Mouse (Mus musculus) heart, embryonic 11.5 days (tissue): ENCODE data around the gene Cabp1. TPM values are rescaled to one million over a fixed set of nuclear protein-coding genes. Genes with fewer than 3 reads are reported as not detected.

Source experiments
- ATAC-seq: fragments of 200-750 bp; cut with Nextera tagmentation; replicated peaks from 2 replicates; pipeline ENCODE4 v1.8.0; 2017; ENCODE audit warnings: moderate library complexity; ENCODE audit not compliant: insufficient number of reproducible peaks, low FRiP score, low TSS enrichment
- H3K27ac ChIP-seq: fragments of 300-500 bp; sonication (generic); 2 replicates; pipeline ENCODE4 v1.5.1; 2014; ENCODE audit warnings: mild to moderate bottlenecking, low read depth, low read length
- H3K27me3 ChIP-seq: fragments of 300-500 bp; sonication (generic); 2 replicates; pipeline ENCODE4 v1.6.1; 2014; ENCODE audit warnings: mild to moderate bottlenecking, low read length, mixed read lengths; ENCODE audit not compliant: control insufficient read depth, insufficient read depth
- H3K36me3 ChIP-seq: fragments of 300-500 bp; sonication (generic); 2 replicates; pipeline ENCODE4 v1.6.1; 2014; ENCODE audit warnings: mild to moderate bottlenecking, low read length, moderate library complexity, mixed read lengths; ENCODE audit not compliant: control insufficient read depth, insufficient read depth
- H3K4me1 ChIP-seq: fragments of 300-500 bp; sonication (generic); 2 replicates; pipeline ENCODE4 v1.6.1; 2014; ENCODE audit warnings: low read length; ENCODE audit not compliant: control insufficient read depth, insufficient read depth
- H3K4me2 ChIP-seq: fragments of 300-500 bp; sonication (generic); 2 replicates; pipeline ENCODE4 v1.6.1; 2014; ENCODE audit warnings: mild to moderate bottlenecking, moderate library complexity
- H3K4me3 ChIP-seq: fragments of 300-500 bp; sonication (generic); 2 replicates; pipeline ENCODE4 v1.5.1; 2014; ENCODE audit warnings: low read depth, low read length
- H3K9ac ChIP-seq: fragments of 300-500 bp; sonication (generic); 2 replicates; pipeline ENCODE4 v1.6.1; 2014; ENCODE audit warnings: mild to moderate bottlenecking, low read depth, low read length, moderate library complexity
- H3K9me3 ChIP-seq: fragments of 300-500 bp; sonication (generic); replicated peaks from 2 replicates; pipeline ENCODE4 v1.6.1; 2016; ENCODE audit warnings: low read length; ENCODE audit not compliant: control insufficient read depth
- WGBS: fragments of 180-500 bp; shearing (Covaris S2); extraction: QIAGEN DNeasy Blood & Tissue Kit; methylation state at CpG from one replicate; pipeline ENCODE4 v1.1.7; 2014; ENCODE audit not compliant: insufficient replicate concordance; 5-methylcytosine and 5-hydroxymethylcytosine counted together
- polyA plus RNA-seq: library from polyadenylated mRNA; unstranded; fragments of >200 nt; fragmentation: Nextera tagmentation; extraction: Ambion mirVana; gene quantifications from 2 replicates; pipeline ENCODE4 v1.2.1, GENCODE M21; 2014

The Cabp1 gene
- polyA plus RNA-seq, 1 experiment from 2014 or later: 0.63 TPM

DNA sequence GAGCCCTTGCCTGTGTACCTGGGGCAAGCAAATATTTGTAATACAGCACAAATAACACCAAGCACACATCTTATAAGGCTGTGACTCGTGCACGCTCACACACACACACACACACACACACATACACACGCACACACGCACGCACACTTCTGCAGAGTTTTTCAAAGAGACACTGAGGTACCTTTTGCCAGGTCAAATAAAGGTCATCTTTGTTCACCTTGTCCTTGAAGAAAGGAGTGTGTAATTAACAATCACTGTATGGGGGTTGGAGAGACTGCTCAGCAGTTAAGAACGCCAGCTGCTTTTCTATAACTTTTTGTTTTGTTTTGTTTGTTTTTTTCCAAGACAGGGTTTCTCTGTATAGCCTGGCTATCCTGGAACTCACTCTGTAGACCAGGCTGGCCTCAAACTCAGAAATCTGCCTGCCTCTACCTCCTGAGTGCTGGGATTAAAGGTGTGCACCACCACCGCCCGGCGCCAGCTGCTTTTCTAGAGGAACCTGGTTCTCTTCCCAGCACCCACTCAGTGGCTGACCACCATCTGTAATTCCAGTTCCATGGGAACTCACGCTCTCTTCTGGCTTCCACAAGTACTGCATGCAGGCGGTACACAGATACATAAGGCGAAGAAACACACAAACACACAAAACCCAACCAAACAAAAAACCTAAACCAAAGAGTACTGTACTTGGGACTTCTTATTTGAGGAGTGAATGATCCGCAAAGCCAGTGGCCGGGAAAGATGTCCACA lies 39.0 kb upstream of the Cabp1 start:
- Histone ChIP-seq H3K4me3 (no peak overlapping the region), H3K27me3 (peaks cover 9% of the 10 kb centered on the region; the same call in 1 of the 2 replicates), H3K4me1 (peaks cover 9% of the 10 kb centered on the region), H3K36me3 (no peaks in the 10 kb centered on the region), H3K9me3 (no peaks in the 10 kb centered on the region), H3K9ac (no peak overlapping the region), H3K27ac (no peak overlapping the region), H3K4me2 (no peak overlapping the region)
- ATAC-seq: no peak
- 86% methylated on average over 14 of the region's 14 CpGs for WGBS

DNA sequence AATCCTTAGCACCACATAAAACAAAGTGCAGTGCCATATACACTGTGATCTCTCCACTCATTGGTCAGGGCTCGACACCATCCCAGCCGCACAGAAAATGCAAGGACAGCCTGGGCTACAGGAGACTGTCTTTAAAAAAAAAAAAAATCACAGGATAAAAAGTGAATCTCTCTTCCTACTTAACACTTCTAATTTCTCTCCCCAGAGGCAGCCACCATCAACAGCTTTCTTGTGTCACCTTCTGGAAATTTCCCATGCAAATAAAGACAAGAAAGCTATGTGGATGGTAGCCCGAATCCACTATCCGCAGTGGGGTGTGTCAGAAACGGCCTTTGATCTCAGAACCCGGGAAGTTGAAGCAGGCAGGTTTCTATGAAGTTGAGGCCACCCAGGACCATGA lies 38.3 kb upstream of the Cabp1 start:
- Histone ChIP-seq H3K4me3 (no peak overlapping the region), H3K27ac (no peak overlapping the region), H3K9ac (no peak overlapping the region), H3K27me3 (peaks cover 9% of the 10 kb centered on the region; the same call in 1 of the 2 replicates), H3K4me2 (no peak overlapping the region), H3K9me3 (no peaks in the 10 kb centered on the region), H3K4me1 (peaks cover 9% of the 10 kb centered on the region), H3K36me3 (no peaks in the 10 kb centered on the region)
- no peak for ATAC-seq
- 69% methylated on average over 6 of the region's 6 CpGs for WGBS

- no peaks in the 10 kb centered on the region for H3K36me3 ChIP-seq
- no peaks in the 10 kb centered on the region for H3K9me3 ChIP-seq
- H3K9ac ChIP-seq: no peak overlapping the region
- H3K27ac ChIP-seq: no peak overlapping the region
- peaks cover 9% of the 10 kb centered on the region for H3K4me1 ChIP-seq
- peak overlapping the region; percentile 32 for H3K4me2 ChIP-seq
- peaks cover 9% of the 10 kb centered on the region; the same call in 1 of the 2 replicates for H3K27me3 ChIP-seq
- no peak overlapping the region for H3K4me3 ChIP-seq
- 50% methylated on average over 16 of the region's 16 CpGs for WGBS
- ATAC-seq: no peak
Measured at GRCm38 (mm10) chr5:115231552-115232120, 37.5 kb upstream of the Cabp1 start.

DNA sequence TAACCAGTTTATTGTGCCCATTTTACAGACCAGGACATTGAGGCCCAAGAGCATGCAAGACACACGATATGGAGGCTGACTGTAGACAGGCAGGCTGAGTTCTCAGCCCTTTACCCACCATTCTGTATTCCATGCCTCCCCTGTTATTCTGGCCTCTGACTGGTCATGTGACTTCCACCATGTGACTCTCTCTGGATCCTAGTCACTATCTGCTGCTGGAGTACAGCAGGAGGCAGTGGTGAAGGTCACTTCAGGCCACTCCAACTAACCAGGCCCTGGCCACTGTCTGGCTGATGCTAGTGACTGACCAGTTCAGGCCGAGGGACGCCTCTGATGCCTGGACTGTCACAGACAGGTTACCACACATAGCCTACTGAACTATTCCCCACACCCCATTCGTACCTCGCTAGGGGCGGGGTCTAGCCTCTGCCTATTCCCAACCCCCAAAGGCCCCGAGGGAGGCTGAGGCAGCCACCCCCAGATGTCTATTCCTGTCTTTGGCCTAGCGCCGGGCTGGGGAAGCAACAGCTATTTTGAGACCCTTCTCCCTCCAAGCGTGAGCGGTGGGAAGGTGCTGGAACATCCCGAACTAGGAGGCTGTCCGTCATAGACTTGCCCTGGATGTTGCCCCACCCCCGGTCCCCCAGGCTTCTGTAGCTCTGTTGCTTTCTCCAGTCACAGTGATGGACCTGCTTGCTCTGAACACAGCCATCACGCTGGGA lies 36.8 kb upstream of the Cabp1 start:
- H3K36me3 ChIP-seq: no peaks in the 10 kb centered on the region
- H3K9me3 ChIP-seq: no peaks in the 10 kb centered on the region
- peaks cover 9% of the 10 kb centered on the region for H3K4me1 ChIP-seq
- H3K4me3 ChIP-seq: no peak overlapping the region
- no peak overlapping the region for H3K9ac ChIP-seq
- H3K27me3 ChIP-seq: peaks cover 9% of the 10 kb centered on the region; the same call in 1 of the 2 replicates
- 39% methylated on average over 15 of the region's 15 CpGs for WGBS
- H3K4me2 ChIP-seq: peak overlapping the region; percentile 32; the same call in 1 of the 2 replicates
- 0 out of 2 replicates have a peak, but pooled peaks have one; percentile 33 for ATAC-seq
- no peak overlapping the region for H3K27ac ChIP-seq

DNA sequence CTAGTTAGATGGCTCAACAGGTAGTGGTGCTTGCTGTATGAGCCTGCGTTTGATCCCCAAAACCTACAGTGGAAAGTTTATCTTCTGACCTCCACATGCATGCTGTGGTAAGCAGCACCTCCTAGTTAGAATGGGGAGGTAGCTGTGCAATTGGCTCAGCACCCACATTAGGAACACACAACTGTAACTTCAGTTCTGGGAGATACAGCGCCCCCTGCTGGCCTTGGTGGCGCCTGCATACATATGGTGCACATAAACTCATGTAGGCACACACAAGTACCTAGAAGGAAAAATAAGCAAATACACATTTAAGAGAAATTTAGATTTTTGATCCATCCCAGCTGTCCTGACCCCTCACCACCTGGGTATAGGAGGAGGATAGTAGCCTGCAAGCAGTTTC lies 28.3 kb upstream of the Cabp1 start:
- 75% methylated on average over 3 of the region's 3 CpGs for WGBS

DNA sequence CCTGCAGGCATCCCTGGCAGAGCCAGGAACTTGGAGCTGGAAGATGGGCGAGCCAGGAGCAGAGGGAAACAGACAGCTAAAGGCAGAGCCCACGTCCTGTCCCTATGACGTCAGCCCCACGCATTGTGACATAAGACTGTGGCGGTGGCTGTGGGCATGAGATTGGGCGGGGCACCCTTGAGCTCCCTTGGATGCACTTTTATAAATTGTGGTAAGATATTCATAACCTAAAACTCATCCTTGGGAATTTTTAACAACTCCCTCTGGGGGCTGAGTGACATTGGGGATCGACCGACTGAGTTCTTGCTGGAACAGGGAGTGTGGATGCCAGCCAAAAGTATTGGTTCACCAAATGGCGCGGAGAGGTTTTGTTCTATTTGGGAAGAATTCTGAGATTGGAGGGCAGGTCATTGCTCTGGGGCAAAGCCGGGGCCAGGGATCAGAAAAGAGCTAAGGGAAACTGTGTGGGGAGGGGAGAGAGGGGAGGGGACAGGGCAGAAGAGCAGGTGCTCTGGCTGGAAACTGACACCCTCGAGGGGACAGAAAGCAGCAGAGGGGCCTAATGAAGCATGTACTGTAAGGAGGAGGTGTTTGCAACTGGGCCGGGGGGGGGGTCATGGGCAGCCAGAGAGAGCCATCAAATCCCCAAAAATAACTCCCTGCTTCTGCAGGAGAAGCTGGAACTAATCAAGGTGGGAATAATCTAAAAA lies 26.9 kb upstream of the Cabp1 start:
- 39% methylated on average over 13 of the region's 13 CpGs for WGBS
- Histone ChIP-seq H3K4me3 (no peak overlapping the region), H3K36me3 (no peaks in the 10 kb centered on the region), H3K4me2 (no peak overlapping the region), H3K4me1 (no peaks in the 10 kb centered on the region), H3K9ac (no peak overlapping the region), H3K9me3 (peaks cover 5% of the 10 kb centered on the region), H3K27me3 (peaks cover 13% of the 10 kb centered on the region), H3K27ac (no peak overlapping the region)
- no peak for ATAC-seq

More for the DNA sequence above, 28.3 kb upstream of the Cabp1 start:
- Histone ChIP-seq H3K36me3 (no peaks in the 10 kb centered on the region), H3K9ac (no peak overlapping the region), H3K27me3 (peaks cover 8% of the 10 kb centered on the region; the same call in 1 of the 2 replicates), H3K4me3 (no peak overlapping the region), H3K9me3 (peaks cover 5% of the 10 kb centered on the region), H3K4me1 (no peaks in the 10 kb centered on the region), H3K4me2 (no peak overlapping the region), H3K27ac (no peak overlapping the region)
- ATAC-seq: no peak

DNA sequence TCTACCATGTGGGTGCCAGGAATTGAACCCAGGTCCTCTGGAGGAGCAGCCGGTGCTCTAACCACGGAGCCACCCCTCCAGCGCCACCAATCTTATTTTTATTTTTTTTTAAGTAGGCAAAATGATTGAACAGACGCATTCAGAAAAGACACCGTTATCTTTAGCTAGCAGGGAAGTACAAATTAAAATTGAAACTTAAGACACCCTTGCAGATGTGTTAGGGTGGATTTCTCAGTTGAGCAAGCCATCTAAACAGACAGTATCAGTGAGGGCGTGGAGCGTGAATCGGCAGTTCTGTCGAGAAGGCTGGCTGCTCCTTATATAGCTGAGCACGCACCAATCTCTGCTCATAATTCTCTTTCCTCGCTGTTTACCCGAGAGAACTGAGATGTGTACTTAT lies 23.8 kb upstream of the Cabp1 start:
- Histone ChIP-seq H3K4me1 (peaks cover 6% of the 10 kb centered on the region), H3K9me3 (peaks cover 5% of the 10 kb centered on the region), H3K36me3 (no peaks in the 10 kb centered on the region), H3K27ac (no peak overlapping the region), H3K4me2 (no peak overlapping the region), H3K4me3 (no peak overlapping the region), H3K27me3 (peaks cover 21% of the 10 kb centered on the region), H3K9ac (no peak overlapping the region)
- 89% methylated on average over 12 of the region's 12 CpGs for WGBS
- no peak for ATAC-seq
